Mouse (Mus musculus): ENCODE measurements around the gene Chmp5. TPM values are rescaled to one million over a fixed set of nuclear protein-coding genes. Genes with fewer than 3 reads are reported as not detected.

Chmp5 gene
- polyA plus RNA-seq, 3 experiments from 2014 or later = 103 to 141 (median 119) TPM

Other genes starting within 250 kb of the Chmp5 start
- gene Aptx, start 245.2 kb upstream of the Chmp5 start, polyA plus RNA-seq (2017; shearing (Covaris generic)) = 10 to 100 TPM; 28.8 to 46.4 (median 43.7) TPM
- 100 to 1,000 TPM; 482 to 526 (median 512) TPM for gene Dnaja1, start 226.3 kb upstream of the Chmp5 start, polyA plus RNA-seq (2017; shearing (Covaris generic))
- 100 to 1,000 TPM; 131 to 146 (median 133) TPM for gene Smu1, start 190.5 kb upstream of the Chmp5 start, polyA plus RNA-seq (2017; shearing (Covaris generic))
- 10 to 100 TPM; 47.2 to 79.0 (median 56.0) TPM for gene B4galt1, start 94.4 kb upstream of the Chmp5 start, polyA plus RNA-seq (2017; shearing (Covaris generic))
- not detected for gene Spink4, start 28.4 kb upstream of the Chmp5 start, polyA plus RNA-seq (2017; shearing (Covaris generic))
- gene Bag1, start 113 bp upstream of the Chmp5 start, polyA plus RNA-seq (2017; shearing (Covaris generic)) = 10 to 100 TPM; 10.0 to 16.1 (median 14.4) TPM
- 100 to 1,000 TPM in 2 of 3 experiments, 10 to 100 TPM in 1; 76.3 to 164 (median 120) TPM for gene Nfx1, start 22.5 kb downstream of the Chmp5 start, polyA plus RNA-seq (2017; shearing (Covaris generic))
- under 1 TPM in 2 of 3 experiments, not detected in 1; 0.31 to 0.46 TPM for gene Aqp7, start 99.7 kb downstream of the Chmp5 start, polyA plus RNA-seq (2017; shearing (Covaris generic))
- 10 to 100 TPM; 15.2 to 21.2 (median 15.4) TPM for gene Aqp3, start 149.8 kb downstream of the Chmp5 start, polyA plus RNA-seq (2017; shearing (Covaris generic))
- 10 to 100 TPM; 14.5 to 20.3 (median 15.7) TPM for gene Nol6, start 176.0 kb downstream of the Chmp5 start, polyA plus RNA-seq (2017; shearing (Covaris generic))
- gene Ube2r2, start 187.3 kb downstream of the Chmp5 start, polyA plus RNA-seq (2017; shearing (Covaris generic)) = 10 to 100 TPM; 23.6 to 28.6 (median 25.6) TPM